Mouse (Mus musculus) regulatory T cell (primary cell): Measurements from ENCODE around the gene Gabrd.

Experiments
- in situ Hi-C: fragments of 300-600 bp; cut with MboI, MseI; formaldehyde crosslinking; loops from one replicate; pipeline ENCODE4 v1.15.1; 2025; ENCODE audit warnings: high pct_unique_total_duplicates

Gene Gabrd

GRCm38 (mm10) chr4:155343415-155344298 is 54.3 kb downstream of the Gabrd start:
- in situ Hi-C loops, result no loop called here

DNA sequence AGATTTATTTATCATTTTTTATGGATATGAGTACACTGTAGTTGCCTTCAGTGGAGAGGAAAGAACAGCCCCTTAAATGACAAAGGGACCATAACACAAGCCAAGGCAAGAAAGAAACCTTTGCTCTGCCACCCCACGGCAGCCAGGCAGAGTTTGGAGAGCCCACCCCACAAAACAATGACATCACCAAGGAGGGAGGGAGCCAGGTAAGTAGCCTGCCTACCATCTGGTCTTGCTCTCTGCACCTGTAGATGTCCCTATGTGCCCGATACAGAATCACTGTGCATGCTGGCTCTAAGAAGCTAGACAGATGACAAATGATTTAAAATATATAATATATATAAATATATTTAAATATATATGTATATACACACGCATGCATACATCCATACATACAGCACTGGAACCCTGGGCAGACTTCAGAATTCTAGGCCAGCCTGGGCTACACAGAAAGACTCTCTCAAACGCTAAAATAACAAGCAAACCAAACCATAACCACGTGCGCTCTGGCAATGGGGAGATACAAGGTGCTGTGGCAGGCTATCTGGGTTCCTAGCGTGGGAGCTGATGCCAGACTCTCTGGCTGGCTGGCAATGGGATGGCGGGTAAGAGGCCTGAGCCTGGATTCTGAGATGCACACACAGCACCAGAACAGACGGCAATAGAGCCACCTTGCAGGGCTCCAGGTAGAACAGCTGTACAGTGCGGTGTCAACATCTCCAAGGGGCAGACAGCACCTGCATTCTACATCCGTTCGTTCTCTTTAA is 61.4 kb downstream of the Gabrd start:
- in situ Hi-C loops, result no loop called here
